Mouse (Mus musculus): ENCODE measurements at regions not wholly inside any gene's neighbourhood (a gene's known extent, or its start where the extent isn't known, plus 50 kb on each side); places are given as distances from the start of the nearest gene placed in this dataset.

DNA sequence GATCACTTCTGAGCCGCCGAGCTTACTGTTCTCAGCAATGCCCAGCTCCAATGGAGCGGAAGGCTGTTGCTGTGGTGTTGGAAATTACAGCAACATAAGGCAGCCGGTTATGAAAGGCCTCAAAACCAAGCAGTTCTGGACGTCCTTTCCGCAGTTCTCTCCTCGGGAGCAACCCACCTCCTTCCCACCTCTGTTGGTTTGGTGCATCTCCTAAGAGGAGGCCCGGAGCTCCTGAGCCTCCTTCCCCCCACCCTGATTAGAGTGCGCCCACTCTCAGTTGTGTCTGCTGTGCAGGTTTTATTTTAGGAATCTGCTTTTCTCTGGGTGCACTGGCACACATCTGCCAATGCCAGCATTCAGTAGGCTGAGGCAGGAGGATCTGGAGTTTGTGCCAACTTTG lies 144.0 kb downstream of the Mtx3 start:
- Histone ChIP-seq H3K27ac (peak overlapping the region; percentile 88), H3K4me3 (no peak overlapping the region)
- DNase-seq = no peak
- intact Hi-C loops (cut with DNase I) = loop anchor here (5.0 to 10.0 kb wide), 4 partner anchors 74 to 626 kb away; no protein-coding TSS in a partner anchor
- no peak for TF ChIP-seq CTCF (IDR thresholded peaks at IDR 0.05)

DNA sequence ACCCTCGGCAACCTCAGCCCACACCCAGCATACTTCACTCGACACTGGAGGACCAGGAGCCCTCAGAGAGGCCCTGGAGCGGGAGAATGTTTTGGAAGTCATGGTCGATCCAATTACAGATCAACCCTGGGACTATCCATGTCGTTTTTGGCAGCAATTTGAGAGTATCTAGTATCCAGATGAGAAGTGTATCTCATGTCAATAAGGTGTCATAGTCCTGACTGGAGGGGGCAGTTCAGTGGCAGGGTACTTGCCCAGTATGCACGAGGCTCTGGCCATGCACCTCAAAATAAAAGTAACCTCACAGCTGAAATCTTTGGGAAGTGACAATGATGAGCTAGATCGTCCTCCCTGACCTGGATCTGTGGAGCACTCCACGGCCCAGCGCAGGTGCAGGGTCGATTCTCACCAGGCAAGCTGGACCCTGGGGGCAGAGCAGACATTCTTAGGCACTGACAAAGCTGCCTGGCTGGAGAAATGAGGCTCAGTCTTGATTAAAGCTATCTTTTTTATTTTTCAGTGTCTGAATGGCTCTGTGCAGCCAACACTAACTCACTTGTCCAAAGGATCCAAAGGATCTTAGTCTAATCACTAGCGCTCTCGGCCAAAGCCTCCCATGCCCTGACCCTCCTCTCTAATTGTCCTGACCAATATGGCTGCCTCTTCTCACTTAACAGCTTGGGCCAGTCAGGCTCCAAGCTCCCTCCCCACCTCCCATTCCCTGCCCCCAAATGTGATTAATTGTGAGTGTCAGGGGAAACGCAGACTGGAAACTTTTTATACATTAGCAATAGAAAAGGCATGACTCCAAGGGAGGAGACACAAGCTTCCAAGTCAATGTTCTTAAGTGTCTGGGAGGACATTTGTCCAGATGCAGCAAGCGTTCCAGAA lies 146.0 kb downstream of the Mtx3 start:
- Histone ChIP-seq H3K27ac (peak overlapping the region; percentile 88), H3K4me3 (no peak overlapping the region)
- intact Hi-C loops (cut with DNase I) = no loop called here
- DNase-seq = peak; percentile 68
- TF ChIP-seq CTCF (IDR thresholded peaks at IDR 0.05) = no peak

Measured in gastrocnemius, adult 2 months (tissue).